Mouse (Mus musculus) liver, postnatal 0 days (tissue): ENCODE measurements around the gene Suz12. TPM values are rescaled to one million over a fixed set of nuclear protein-coding genes. Genes with fewer than 3 reads are reported as not detected.
"Not testable (repeated sequence)": the region's sequence is repeated elsewhere in the genome, so short reads cannot be mapped to it uniquely, and the experiment has no call there.

Experiments
- ATAC-seq: fragments of 200-750 bp; cut with Nextera tagmentation; 2 replicates; pipeline ENCODE4 v1.8.0; 2017; ENCODE audit warnings: mild to moderate bottlenecking, moderate library complexity
- DNase-seq: peaks from one replicate; pipeline ENCODE4 v3.0.0-alpha.2; 2016
- H3K27ac ChIP-seq: fragments of 300-500 bp; sonication (generic); 2 replicates; pipeline ENCODE4 v1.5.1; 2014; ENCODE audit warnings: antibody characterized with exemption, moderate library complexity, mild to moderate bottlenecking, low read depth
- H3K27me3 ChIP-seq: fragments of 300-500 bp; sonication (generic); 2 replicates; pipeline ENCODE4 v1.6.1; 2014; ENCODE audit warnings: low read length, control low read depth, mixed read lengths; ENCODE audit not compliant: insufficient read depth
- H3K36me3 ChIP-seq: fragments of 300-500 bp; sonication (generic); replicated peaks from 2 replicates; pipeline ENCODE4 v1.6.1; 2014; ENCODE audit warnings: mild to moderate bottlenecking, control low read depth, low read length, moderate library complexity, mixed read lengths; ENCODE audit not compliant: insufficient read depth
- H3K4me1 ChIP-seq: fragments of 300-500 bp; sonication (generic); 2 replicates; pipeline ENCODE4 v1.6.1; 2014; ENCODE audit warnings: antibody characterized with exemption, mild to moderate bottlenecking, control low read depth; ENCODE audit not compliant: insufficient read depth
- H3K4me2 ChIP-seq: fragments of 300-500 bp; sonication (generic); 2 replicates; pipeline ENCODE4 v1.6.1; 2014; ENCODE audit warnings: low read depth, mild to moderate bottlenecking, low read length, moderate library complexity, mixed read lengths
- H3K4me3 ChIP-seq: fragments of 300-500 bp; sonication (generic); 2 replicates; pipeline ENCODE4 v1.5.1; 2014; ENCODE audit warnings: low read depth, low read length
- H3K9ac ChIP-seq: fragments of 300-500 bp; sonication (generic); replicated peaks from 2 replicates; pipeline ENCODE4 v1.6.1; 2014; ENCODE audit warnings: mild to moderate bottlenecking, moderate library complexity
- H3K9me3 ChIP-seq: fragments of 300-500 bp; sonication (generic); 2 replicates; pipeline ENCODE4 v1.6.1; 2016; ENCODE audit warnings: mild to moderate bottlenecking, control low read depth, low read length, mixed read lengths
- CTCF ChIP-seq: sonication (generic); IDR thresholded peaks from 2 replicates; pipeline ENCODE4 v1.5.1; 2016; ENCODE audit warnings: antibody characterized with exemption, low read depth
- EP300 ChIP-seq: IDR thresholded peaks from 2 replicates; pipeline ENCODE4 v1.6.1; 2016; ENCODE audit warnings: antibody characterized with exemption, low read depth, mild to moderate bottlenecking
- WGBS: fragments of 180-500 bp; shearing (Covaris S2); extraction: QIAGEN DNeasy Blood & Tissue Kit; methylation state at CpG from one replicate; pipeline ENCODE4 v1.1.7; 2014; ENCODE audit not compliant: insufficient replicate concordance; 5-methylcytosine and 5-hydroxymethylcytosine counted together
- polyA plus RNA-seq: library from polyadenylated mRNA; unstranded; fragments of >200 nt; fragmentation: Nextera tagmentation; extraction: Ambion mirVana; gene quantifications from 2 replicates; pipeline ENCODE4 v1.2.1, GENCODE M21; 2015

Suz12 gene
- polyA plus RNA-seq, 1 experiment from 2014 or later = 11.2 TPM

DNA sequence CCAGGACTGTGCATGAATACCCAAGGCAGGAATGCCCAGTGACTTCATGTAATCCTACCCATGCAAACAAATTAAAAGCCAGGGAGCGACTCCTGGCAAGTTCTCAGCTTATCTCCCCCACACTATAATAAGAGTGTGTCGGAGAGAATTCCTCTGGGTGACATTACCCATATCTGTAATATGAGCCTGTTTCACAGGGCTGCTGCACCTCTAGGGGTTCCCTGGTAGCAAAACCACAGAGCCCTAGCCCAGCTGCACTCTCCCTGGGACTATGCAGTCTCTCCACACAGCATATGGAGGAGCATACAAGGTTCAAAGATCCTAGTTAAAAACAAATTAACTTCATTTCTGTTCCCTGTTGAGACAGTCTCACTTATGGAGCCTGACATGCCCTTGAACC is 57.2 kb downstream of the Suz12 start:
- Histone ChIP-seq H3K27ac (no peak overlapping the region), H3K9me3 (no peaks in the 10 kb centered on the region), H3K36me3 (peaks cover 78% of the 10 kb centered on the region), H3K4me1 (no peaks in the 10 kb centered on the region), H3K27me3 (no peaks in the 10 kb centered on the region), H3K9ac (no peak overlapping the region), H3K4me2 (no peak overlapping the region), H3K4me3 (no peak overlapping the region)
- ATAC-seq = no peak
- TF ChIP-seq CTCF (no peak), EP300 (no peak)
- WGBS = 77% methylated on average over 2 of the region's 2 CpGs
- DNase-seq = no peak

DNA sequence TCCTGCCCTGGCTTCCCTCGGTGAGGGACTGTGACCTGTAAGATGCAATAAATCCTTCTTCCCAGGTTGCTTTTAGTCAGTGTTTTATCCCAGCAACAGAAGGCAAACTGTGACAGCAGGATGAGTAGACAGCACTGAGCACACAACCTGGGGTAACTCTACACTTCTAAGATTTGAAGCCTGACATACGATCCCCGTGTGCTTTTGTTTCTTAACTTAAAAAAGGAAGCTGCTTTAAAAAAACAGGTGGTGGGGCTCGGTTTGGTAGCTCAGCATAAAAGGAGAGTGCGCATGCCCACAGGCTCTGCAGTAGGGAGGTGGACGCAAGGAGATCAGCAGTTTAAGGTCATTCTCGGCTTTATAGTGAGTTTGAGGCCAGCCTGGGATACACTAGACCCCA is 59.5 kb downstream of the Suz12 start:
- ATAC-seq (no peak), DNase-seq (no peak)
- H3K27me3 ChIP-seq = no peaks in the 10 kb centered on the region
- H3K36me3 ChIP-seq = peaks cover 92% of the 10 kb centered on the region
- H3K4me1 ChIP-seq = no peaks in the 10 kb centered on the region
- no peak overlapping the region for H3K9ac ChIP-seq
- no peak overlapping the region for H3K4me2 ChIP-seq
- no peak overlapping the region for H3K27ac ChIP-seq
- H3K4me3 ChIP-seq = no peak overlapping the region
- TF ChIP-seq EP300 = no peak
- no peak for TF ChIP-seq CTCF
- no peaks in the 10 kb centered on the region for H3K9me3 ChIP-seq
- WGBS = 81% methylated on average over 7 of the region's 7 CpGs

DNA sequence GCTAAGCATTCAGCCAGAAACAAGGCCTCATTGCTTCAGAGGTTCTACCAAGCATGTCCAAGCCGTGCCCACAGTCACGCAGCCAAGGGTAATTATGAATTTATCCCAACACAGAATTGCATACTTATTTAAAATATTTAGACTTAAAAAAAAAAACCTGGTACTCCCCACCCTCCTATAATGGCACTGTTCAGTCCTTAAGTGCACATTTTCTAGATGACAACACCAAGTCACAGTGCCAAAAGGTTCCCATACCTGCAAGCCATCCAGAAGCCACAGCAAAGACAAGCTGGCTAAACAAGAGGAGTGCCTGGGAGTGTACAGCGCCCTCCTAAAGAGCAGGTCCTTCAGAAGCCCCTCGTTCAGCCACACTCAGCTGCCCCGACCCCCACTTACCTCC is 60.3 kb downstream of the Suz12 start:
- H3K4me2 ChIP-seq = no peak overlapping the region
- WGBS = 91% methylated on average over 5 of the region's 5 CpGs
- no peak overlapping the region for H3K27ac ChIP-seq
- H3K4me3 ChIP-seq = no peak overlapping the region
- no peaks in the 10 kb centered on the region for H3K27me3 ChIP-seq
- TF ChIP-seq CTCF (no peak), EP300 (no peak)
- DNase-seq = no peak
- no peak overlapping the region for H3K9ac ChIP-seq
- no peaks in the 10 kb centered on the region for H3K4me1 ChIP-seq
- H3K36me3 ChIP-seq = peaks cover 92% of the 10 kb centered on the region
- ATAC-seq = no peak
- no peaks in the 10 kb centered on the region for H3K9me3 ChIP-seq

DNA sequence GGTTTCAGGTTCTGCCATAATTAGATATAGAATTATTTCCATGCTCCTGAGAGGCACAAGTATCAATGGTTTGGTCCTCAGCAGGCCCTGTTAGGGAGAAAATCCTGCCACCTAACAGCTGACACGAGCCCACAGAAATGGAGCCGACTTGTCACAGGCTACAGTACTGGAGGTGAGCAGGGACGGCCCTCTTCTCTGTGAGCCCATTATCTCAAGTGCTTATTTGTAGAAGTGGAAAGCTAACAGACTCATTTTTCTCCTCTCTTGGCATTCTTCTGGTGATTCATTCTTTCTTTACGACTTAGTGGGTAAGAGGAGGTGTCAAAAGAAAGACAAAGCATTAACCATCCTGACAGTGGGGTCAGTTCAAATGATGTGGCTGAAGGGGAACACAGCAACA is 61.8 kb downstream of the Suz12 start:
- TF ChIP-seq CTCF = no peak
- TF ChIP-seq EP300 = no peak
- DNase-seq (no peak), ATAC-seq (no peak)
- Histone ChIP-seq H3K36me3 (peaks cover 92% of the 10 kb centered on the region), H3K4me2 (no peak overlapping the region), H3K9me3 (no peaks in the 10 kb centered on the region), H3K27ac (no peak overlapping the region), H3K4me1 (no peaks in the 10 kb centered on the region), H3K4me3 (no peak overlapping the region), H3K27me3 (no peaks in the 10 kb centered on the region), H3K9ac (no peak overlapping the region)
- 75% methylated on average over 4 of the region's 4 CpGs for WGBS

DNA sequence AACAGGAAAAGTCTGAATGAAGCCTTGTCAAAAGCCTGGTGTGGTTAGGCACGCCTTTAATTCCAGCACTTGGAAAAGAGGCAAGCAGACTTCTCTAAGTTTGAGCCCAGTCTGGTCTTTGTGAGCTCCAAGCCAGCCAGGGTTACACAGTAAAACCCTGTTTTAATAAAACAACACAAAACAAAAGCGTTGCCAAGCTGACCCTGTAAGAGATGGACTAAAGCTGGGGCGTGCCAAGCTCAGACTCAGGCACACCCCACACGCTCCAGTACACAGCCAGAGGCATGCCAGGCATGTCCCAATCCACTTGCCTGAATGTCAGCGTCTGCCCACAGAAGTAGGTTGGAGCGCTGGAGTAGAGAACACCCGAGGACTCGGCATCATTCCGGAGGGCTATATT is 63.2 kb downstream of the Suz12 start:
- Histone ChIP-seq H3K27ac (no peak overlapping the region), H3K4me3 (no peak overlapping the region), H3K36me3 (peaks cover 94% of the 10 kb centered on the region), H3K4me1 (no peaks in the 10 kb centered on the region), H3K9me3 (no peaks in the 10 kb centered on the region), H3K9ac (no peak overlapping the region), H3K27me3 (no peaks in the 10 kb centered on the region), H3K4me2 (no peak overlapping the region)
- DNase-seq (no peak), ATAC-seq (no peak)
- TF ChIP-seq CTCF = no peak
- WGBS = 95% methylated on average over 9 of the region's 9 CpGs

DNA sequence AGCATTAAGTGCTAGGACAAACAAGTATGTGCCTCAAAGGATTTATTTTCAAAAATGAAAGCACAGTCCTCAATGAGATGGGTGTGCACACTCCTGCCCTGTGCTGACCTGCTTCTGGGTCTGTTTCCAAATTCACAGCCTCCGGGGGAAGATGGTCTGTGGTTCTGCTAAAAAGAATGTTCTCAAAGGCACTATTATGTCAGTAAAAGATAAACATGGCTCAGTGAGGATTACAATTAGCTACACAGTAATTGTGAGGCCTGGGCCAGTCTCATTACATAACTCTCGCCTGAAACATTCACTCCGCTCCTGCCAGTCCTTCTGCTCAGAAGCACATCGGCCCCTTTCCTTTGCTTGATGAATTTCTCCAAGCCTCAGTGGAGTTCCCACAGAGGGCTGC is 69.3 kb downstream of the Suz12 start:
- Histone ChIP-seq H3K27me3 (no peaks in the 10 kb centered on the region), H3K9ac (no peak overlapping the region), H3K4me3 (no peak overlapping the region), H3K4me2 (no peak overlapping the region), H3K4me1 (no peaks in the 10 kb centered on the region; the same call in 1 of the 2 replicates), H3K27ac (no peak overlapping the region), H3K9me3 (no peaks in the 10 kb centered on the region), H3K36me3 (peaks cover 80% of the 10 kb centered on the region)
- ATAC-seq = no peak
- WGBS = 76% methylated on average over 4 of the region's 4 CpGs
- DNase-seq = no peak
- TF ChIP-seq CTCF = no peak
- TF ChIP-seq EP300 = no peak

DNA sequence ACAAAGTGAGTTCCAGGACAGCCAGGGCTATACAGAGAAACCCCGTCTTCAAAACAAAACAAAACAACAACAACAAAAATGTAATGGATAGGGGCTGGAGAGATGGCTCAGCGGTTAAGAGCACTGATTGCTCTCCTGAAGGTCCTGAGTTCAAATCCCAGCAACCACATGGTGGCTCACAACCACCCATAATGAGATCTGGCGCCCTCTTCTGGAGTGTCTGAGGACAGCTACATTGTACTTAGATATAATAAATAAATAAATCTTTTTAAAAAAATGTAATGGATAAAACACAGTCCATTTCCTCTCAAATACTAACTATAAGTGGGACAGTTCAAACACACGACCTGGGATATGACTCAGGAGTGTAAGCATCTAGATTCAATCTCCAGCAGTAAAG is 73.5 kb downstream of the Suz12 start:
- not testable (repeated sequence) for H3K4me2 ChIP-seq, ATAC-seq, H3K9ac ChIP-seq, H3K4me3 ChIP-seq, DNase-seq, H3K27ac ChIP-seq, H3K27me3 ChIP-seq, H3K9me3 ChIP-seq
- Histone ChIP-seq H3K4me1 (peaks cover 16% of the 10 kb centered on the region), H3K36me3 (peaks cover 42% of the 10 kb centered on the region)
- 85% methylated on average over 4 of the region's 4 CpGs for WGBS
- peak; percentile 31 for TF ChIP-seq CTCF
